Mouse (Mus musculus): Measurements from ENCODE around the gene Gimap1. TPM values are rescaled to one million over a fixed set of nuclear protein-coding genes. Genes with fewer than 3 reads are reported as not detected.

The Gimap1 gene
- polyA plus RNA-seq, 2 experiments = 1.8 to 3.2 TPM

DNA sequence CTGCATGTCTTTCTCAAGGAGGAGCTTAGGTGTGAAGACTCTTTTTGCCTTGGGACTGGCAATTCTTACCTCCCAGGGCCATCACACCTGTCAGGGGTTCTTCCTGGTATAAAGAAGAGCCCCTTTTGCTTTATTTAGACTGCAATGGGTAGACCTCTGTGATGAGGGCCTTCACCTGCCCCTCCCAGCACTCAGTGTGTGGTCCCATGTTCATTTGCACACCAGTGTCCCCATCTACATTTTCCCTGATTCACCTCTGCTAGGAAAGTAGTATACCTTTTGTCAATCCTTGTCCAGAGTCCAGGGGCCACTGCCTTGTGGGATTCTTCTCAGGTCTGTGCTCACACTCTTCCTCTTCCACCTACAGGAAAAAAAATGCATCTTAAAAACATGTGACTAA, 34.7 kb upstream of the Gimap1 start:
- Histone ChIP-seq H3K27me3 (ENCODE audit: control insufficient read depth, insufficient read depth, low read length) (no peaks in the 10 kb centered on the region), H3K4me2 (ENCODE audit: low read depth) (no peak overlapping the region), H3K36me3 (replicated peaks; ENCODE audit: control insufficient read depth, insufficient read depth, low read depth) (no peaks in the 10 kb centered on the region), H3K4me1 (replicated peaks; ENCODE audit: control insufficient read depth in 2 of 2, insufficient read depth in 2 of 2, low read length in 1 of 2) (peaks cover 0 to 2% of the 10 kb centered on the region in 2 experiments; a peak in 1 of 4 replicates), H3K9me3 (ENCODE audit: control insufficient read depth, low read length) (no peaks in the 10 kb centered on the region), H3K9ac (replicated peaks) (no peak overlapping the region), H3K27ac (no peak overlapping the region), H3K4me3 (ENCODE audit: insufficient read depth in 1 of 2, low read depth in 2 of 2, low read length in 2 of 2) (no peak overlapping the region)
- ATAC-seq (ENCODE audit: insufficient read depth) (no peak), DNase-seq (ENCODE audit: low read depth in 3 of 3, low spot score in 3 of 3) (no peak)
- no peak for TF ChIP-seq CTCF (IDR thresholded peaks at IDR 0.05; ENCODE audit: low read depth)
- no peak for TF ChIP-seq EP300 (IDR thresholded peaks at IDR 0.05; ENCODE audit: low read depth)

GRCm38 (mm10) chr6:48706130-48706529, 32.7 kb upstream of the Gimap1 start:
- 33% methylated on average over 3 of the region's 3 CpGs for whole genome bisulfite sequencing (ENCODE audit: insufficient replicate concordance)
- no peak for DNase-seq (ENCODE audit: low read depth in 3 of 3, low spot score in 3 of 3)
- Histone ChIP-seq H3K9me3 (ENCODE audit: control insufficient read depth, low read length) (no peaks in the 10 kb centered on the region), H3K4me1 (replicated peaks; ENCODE audit: control insufficient read depth in 2 of 2, insufficient read depth in 2 of 2, low read length in 1 of 2) (peaks cover 0 to 2% of the 10 kb centered on the region in 2 experiments; a peak in 1 of 4 replicates), H3K4me3 (ENCODE audit: insufficient read depth in 1 of 2, low read depth in 2 of 2, low read length in 2 of 2) (no peak overlapping the region; a peak in 1 of 4 replicates), H3K27ac (no peak overlapping the region), H3K27me3 (ENCODE audit: control insufficient read depth, insufficient read depth, low read length) (no peaks in the 10 kb centered on the region), H3K9ac (replicated peaks) (no peak overlapping the region), H3K36me3 (replicated peaks; ENCODE audit: control insufficient read depth, insufficient read depth, low read depth) (no peaks in the 10 kb centered on the region), H3K4me2 (ENCODE audit: low read depth) (no peak overlapping the region)
- TF ChIP-seq EP300 (IDR thresholded peaks at IDR 0.05; ENCODE audit: low read depth) = no peak
- TF ChIP-seq CTCF (IDR thresholded peaks at IDR 0.05; ENCODE audit: low read depth) = no peak
- no peak for ATAC-seq (ENCODE audit: insufficient read depth)

DNA sequence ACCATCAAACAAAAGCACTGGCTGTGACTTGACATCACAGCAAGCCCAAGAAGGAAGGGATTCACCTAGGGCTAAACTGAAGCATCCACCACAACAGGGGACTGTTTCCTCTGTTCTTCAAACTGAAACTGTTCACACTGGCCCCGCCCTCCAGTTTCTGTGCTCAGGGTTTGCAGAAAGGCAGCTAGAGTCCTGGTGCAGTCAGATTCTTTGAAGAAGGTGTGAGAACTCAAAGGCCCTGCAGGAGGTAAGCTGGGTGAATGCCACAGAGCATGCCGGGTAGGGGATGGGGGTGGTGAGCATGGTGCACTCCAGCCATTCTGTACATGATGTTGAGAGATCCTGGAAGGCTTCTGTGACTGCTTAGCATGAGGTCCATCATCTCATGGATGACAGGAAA, 20.4 kb upstream of the Gimap1 start, which contains the start of the genes Gm28053 and Gimap7:
Gene Gm28053 (plus strand): TSS at position 153 of the 400 bp plus-strand sequence.
Gene Gimap7 (plus strand): TSS at position 167 of the 400 bp plus-strand sequence.
- H3K9me3 ChIP-seq (ENCODE audit: control insufficient read depth, low read length) = no peaks in the 10 kb centered on the region
- no peak for TF ChIP-seq CTCF (IDR thresholded peaks at IDR 0.05; ENCODE audit: low read depth)
- TF ChIP-seq EP300 (IDR thresholded peaks at IDR 0.05; ENCODE audit: low read depth) = no peak
- DNase-seq (ENCODE audit: low read depth in 3 of 3, low spot score in 3 of 3) (no peak), ATAC-seq (ENCODE audit: insufficient read depth) (no peak)
- no peak within 1 kb of the TSS for H3K4me3 ChIP-seq (ENCODE audit: insufficient read depth in 1 of 2, low read depth in 2 of 2, low read length in 2 of 2)
- H3K9ac ChIP-seq (replicated peaks) = no peak within 1 kb of the TSS
- H3K27me3 ChIP-seq (ENCODE audit: control insufficient read depth, insufficient read depth, low read length) = no peaks in the 10 kb centered on the region
- 40% methylated on average over 2 of the region's 2 CpGs for WGBS (ENCODE audit: insufficient replicate concordance)
- H3K36me3 ChIP-seq (replicated peaks; ENCODE audit: control insufficient read depth, insufficient read depth, low read depth) = no peaks in the 10 kb centered on the region
- H3K4me2 ChIP-seq (ENCODE audit: low read depth) = no peak within 1 kb of the TSS
- no peaks in the 10 kb centered on the region for H3K4me1 ChIP-seq (replicated peaks; ENCODE audit: control insufficient read depth in 2 of 2, insufficient read depth in 2 of 2, low read length in 1 of 2)
- H3K27ac ChIP-seq = no peak within 1 kb of the TSS

DNA sequence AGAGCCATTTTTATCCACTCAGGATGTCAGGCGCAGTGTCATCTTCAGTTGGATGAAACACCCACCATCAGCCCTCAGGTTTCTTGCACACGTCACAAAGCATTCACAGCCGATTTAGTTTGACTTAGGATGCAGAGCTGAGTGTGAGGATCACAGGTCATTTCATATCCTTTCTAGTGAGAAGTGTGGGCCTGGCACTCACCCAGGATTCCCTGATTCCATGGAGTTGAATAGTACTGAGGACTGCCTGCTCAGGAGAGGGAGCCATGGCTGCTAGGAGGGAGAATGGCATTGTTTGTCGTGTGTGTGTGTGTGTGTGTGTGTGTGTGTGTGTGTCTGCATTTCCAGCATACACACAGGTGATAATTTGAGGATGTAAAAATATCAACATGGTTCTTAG, 18.5 kb upstream of the Gimap1 start:
- no peak for ATAC-seq (ENCODE audit: insufficient read depth)
- no peaks in the 10 kb centered on the region for H3K36me3 ChIP-seq (replicated peaks; ENCODE audit: control insufficient read depth, insufficient read depth, low read depth)
- no peak overlapping the region for H3K4me3 ChIP-seq (ENCODE audit: insufficient read depth in 1 of 2, low read depth in 2 of 2, low read length in 2 of 2)
- no peak for TF ChIP-seq EP300 (IDR thresholded peaks at IDR 0.05; ENCODE audit: low read depth)
- TF ChIP-seq CTCF (IDR thresholded peaks at IDR 0.05; ENCODE audit: low read depth) = no peak
- no peaks in the 10 kb centered on the region for H3K4me1 ChIP-seq (replicated peaks; ENCODE audit: control insufficient read depth in 2 of 2, insufficient read depth in 2 of 2, low read length in 1 of 2)
- no peak overlapping the region for H3K4me2 ChIP-seq (ENCODE audit: low read depth)
- 63% methylated on average over 4 of the region's 4 CpGs for WGBS (ENCODE audit: insufficient replicate concordance)
- no peaks in the 10 kb centered on the region for H3K9me3 ChIP-seq (ENCODE audit: control insufficient read depth, low read length)
- DNase-seq (ENCODE audit: low read depth in 3 of 3, low spot score in 3 of 3) = no peak
- H3K27ac ChIP-seq = no peak overlapping the region
- no peak overlapping the region for H3K9ac ChIP-seq (replicated peaks)
- H3K27me3 ChIP-seq (ENCODE audit: control insufficient read depth, insufficient read depth, low read length) = no peaks in the 10 kb centered on the region

DNA sequence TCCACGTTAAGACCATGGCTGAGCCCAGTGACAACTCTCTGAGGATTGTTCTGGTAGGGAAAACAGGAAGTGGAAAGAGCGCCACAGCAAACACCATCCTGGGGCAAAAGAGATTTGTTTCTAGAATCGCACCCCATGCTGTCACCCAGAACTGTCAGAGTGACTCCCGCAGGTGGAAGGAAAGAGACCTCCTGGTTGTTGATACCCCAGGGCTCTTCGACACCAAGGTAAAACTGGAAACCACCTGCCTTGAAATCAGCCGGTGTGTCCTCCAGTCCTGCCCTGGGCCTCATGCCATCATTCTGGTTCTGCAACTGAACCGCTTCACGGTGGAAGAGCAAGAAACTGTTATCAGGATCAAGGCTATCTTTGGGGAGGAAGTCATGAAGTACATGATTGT, 15.4 kb upstream of the Gimap1 start:
- TF ChIP-seq CTCF (IDR thresholded peaks at IDR 0.05; ENCODE audit: low read depth) (no peak), EP300 (IDR thresholded peaks at IDR 0.05; ENCODE audit: low read depth) (no peak)
- ATAC-seq (ENCODE audit: insufficient read depth) = no peak
- 46% methylated on average over 8 of the region's 8 CpGs for WGBS (ENCODE audit: insufficient replicate concordance)

More for the DNA sequence above, 15.4 kb upstream of the Gimap1 start:
- no peak for DNase-seq (ENCODE audit: low read depth in 3 of 3, low spot score in 3 of 3)
- no peak overlapping the region for H3K4me3 ChIP-seq (ENCODE audit: insufficient read depth in 1 of 2, low read depth in 2 of 2, low read length in 2 of 2)
- H3K9ac ChIP-seq (replicated peaks) = no peak overlapping the region
- H3K36me3 ChIP-seq (replicated peaks; ENCODE audit: control insufficient read depth, insufficient read depth, low read depth) = no peaks in the 10 kb centered on the region
- no peak overlapping the region for H3K4me2 ChIP-seq (ENCODE audit: low read depth)
- H3K9me3 ChIP-seq (ENCODE audit: control insufficient read depth, low read length) = no peaks in the 10 kb centered on the region
- no peak overlapping the region for H3K27ac ChIP-seq
- no peaks in the 10 kb centered on the region; a peak in 1 of 4 replicates for H3K4me1 ChIP-seq (replicated peaks; ENCODE audit: control insufficient read depth in 2 of 2, insufficient read depth in 2 of 2, low read length in 1 of 2)
- no peaks in the 10 kb centered on the region for H3K27me3 ChIP-seq (ENCODE audit: control insufficient read depth, insufficient read depth, low read length)

Data from liver, embryonic 14.5 days (tissue).